Mouse (Mus musculus) lung, embryonic 15.5 days (tissue): ENCODE measurements around the gene Dkk3. TPM values are rescaled to one million over a fixed set of nuclear protein-coding genes. Genes with fewer than 3 reads are reported as not detected.

Experiments used
- ATAC-seq: fragments of 200-750 bp; cut with Nextera tagmentation; 2 replicates; pipeline ENCODE4 v1.8.0; 2017; ENCODE audit warnings: moderate number of reproducible peaks, borderline replicate concordance; ENCODE audit not compliant: low FRiP score, low TSS enrichment; ENCODE audit errors: extremely low read depth
- H3K27ac ChIP-seq: fragments of 300-500 bp; sonication (generic); 2 replicates; pipeline ENCODE4 v1.5.1; 2015; ENCODE audit warnings: moderate library complexity, mild to moderate bottlenecking, inconsistent platforms
- H3K27me3 ChIP-seq: fragments of 300-500 bp; sonication (generic); 2 replicates; pipeline ENCODE4 v1.6.1; 2015; ENCODE audit warnings: inconsistent platforms
- H3K36me3 ChIP-seq: fragments of 300-500 bp; sonication (generic); 2 replicates; pipeline ENCODE4 v1.6.1; 2015; ENCODE audit warnings: inconsistent platforms
- H3K4me1 ChIP-seq: fragments of 300-500 bp; sonication (generic); 2 replicates; pipeline ENCODE4 v1.6.1; 2015; ENCODE audit warnings: inconsistent platforms
- H3K4me2 ChIP-seq: fragments of 300-500 bp; sonication (generic); 2 replicates; pipeline ENCODE4 v1.6.1; 2015; ENCODE audit warnings: inconsistent platforms, mild to moderate bottlenecking, moderate library complexity
- H3K4me3 ChIP-seq: fragments of 300-500 bp; sonication (generic); 2 replicates; pipeline ENCODE4 v1.5.1; 2015; ENCODE audit warnings: mild to moderate bottlenecking, inconsistent platforms
- H3K9ac ChIP-seq: fragments of 300-500 bp; sonication (generic); 2 replicates; pipeline ENCODE4 v1.6.1; 2015; ENCODE audit warnings: inconsistent platforms
- H3K9me3 ChIP-seq: fragments of 300-500 bp; sonication (generic); 2 replicates; pipeline ENCODE4 v1.6.1; 2016; ENCODE audit warnings: inconsistent platforms
- WGBS: fragments of 180-500 bp; shearing (Covaris S2); methylation state at CpG from one replicate; pipeline ENCODE4 v1.1.7; 2015; 5-methylcytosine and 5-hydroxymethylcytosine counted together
- polyA plus RNA-seq: library from polyadenylated mRNA; unstranded; fragments of >200 nt; fragmentation: Nextera tagmentation; extraction: Ambion mirVana; gene quantifications from 2 replicates; pipeline ENCODE4 v1.2.1, GENCODE M21; 2015

Gene Dkk3
- polyA plus RNA-seq: 39.1 and 44.2 TPM in 2 replicates

GRCm38 (mm10) chr7:112158942-112159341, at the start of gene Dkk3:
TSS of gene Dkk3 (minus strand) at chr7:112159057.
- Histone ChIP-seq H3K27ac (peak within 1 kb of the TSS; percentile 79), H3K4me3 (peak within 1 kb of the TSS; percentile 53), H3K4me2 (peak within 1 kb of the TSS; percentile 68), H3K9ac (peak within 1 kb of the TSS; percentile 44), H3K36me3 (no peaks in the 10 kb centered on the region), H3K9me3 (no peaks in the 10 kb centered on the region), H3K4me1 (peaks cover 33% of the 10 kb centered on the region), H3K27me3 (peaks cover 6% of the 10 kb centered on the region)
- peak; percentile 40; the same call in 1 of the 2 replicates for ATAC-seq
- 3% methylated on average over 21 of the region's 21 CpGs for WGBS

DNA sequence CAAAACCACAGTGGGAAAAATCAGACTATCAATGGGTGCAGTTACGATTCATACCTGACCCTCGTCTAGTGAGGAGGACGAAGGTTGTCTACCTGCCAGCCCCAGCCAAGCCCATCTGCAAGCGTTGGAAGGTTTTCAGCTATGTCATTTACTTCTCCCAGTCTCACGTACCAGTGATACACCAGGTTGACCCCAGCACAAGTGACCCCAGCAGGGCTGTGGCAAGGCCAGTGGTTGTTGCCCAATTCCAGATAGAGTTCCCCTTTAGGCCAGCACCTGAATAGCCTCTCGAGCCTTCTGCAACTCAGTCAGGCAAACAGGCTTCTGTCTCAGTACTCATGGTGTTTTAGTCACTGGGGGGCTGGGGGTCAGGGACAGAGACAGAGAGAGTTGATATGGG, 48.9 kb upstream of the Dkk3 start:
- H3K27me3 ChIP-seq: no peaks in the 10 kb centered on the region
- no peak for ATAC-seq
- peaks cover 28% of the 10 kb centered on the region for H3K4me1 ChIP-seq
- H3K4me3 ChIP-seq: no peak overlapping the region
- no peak overlapping the region for H3K27ac ChIP-seq
- no peak overlapping the region for H3K9ac ChIP-seq
- WGBS: 91% methylated on average over 6 of the region's 6 CpGs
- H3K4me2 ChIP-seq: no peak overlapping the region
- no peaks in the 10 kb centered on the region for H3K9me3 ChIP-seq
- no peaks in the 10 kb centered on the region for H3K36me3 ChIP-seq

GRCm38 (mm10) chr7:112205513-112205912, 46.7 kb upstream of the Dkk3 start:
- WGBS: 91% methylated on average over 6 of the region's 6 CpGs
- Histone ChIP-seq H3K9ac (no peak overlapping the region), H3K27me3 (no peaks in the 10 kb centered on the region), H3K4me1 (peaks cover 22% of the 10 kb centered on the region), H3K36me3 (no peaks in the 10 kb centered on the region), H3K27ac (no peak overlapping the region), H3K4me3 (no peak overlapping the region), H3K4me2 (no peak overlapping the region), H3K9me3 (no peaks in the 10 kb centered on the region)
- ATAC-seq: no peak

DNA sequence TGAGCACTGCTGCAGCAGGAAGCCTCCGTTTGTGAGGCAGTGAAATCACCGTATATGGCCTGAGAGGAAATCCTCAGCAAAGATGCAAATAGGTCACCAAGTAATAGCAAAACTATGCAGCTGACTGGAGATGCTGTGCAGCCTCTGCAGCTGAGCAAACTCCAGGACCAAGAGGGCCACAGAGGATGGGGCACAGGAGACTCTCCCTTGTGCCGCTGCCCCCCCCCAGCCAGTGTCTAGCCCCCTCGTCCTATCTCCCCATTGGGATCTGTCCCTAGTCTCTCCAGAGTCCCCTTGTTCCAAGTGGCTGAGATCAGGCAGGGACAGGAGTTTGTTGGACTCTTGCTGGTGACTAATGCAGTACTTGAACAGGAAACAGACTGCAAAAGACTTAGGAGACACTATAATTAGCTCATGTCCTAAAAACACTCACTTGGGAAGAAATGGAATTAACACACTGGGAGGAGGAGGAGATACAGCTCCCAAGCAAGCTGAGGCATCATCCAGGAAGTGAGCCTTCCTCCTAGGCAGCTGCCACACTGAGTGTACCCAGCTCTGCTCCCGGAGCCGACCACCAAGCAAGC, 45.6 kb upstream of the Dkk3 start:
- Histone ChIP-seq H3K36me3 (no peaks in the 10 kb centered on the region), H3K9me3 (no peaks in the 10 kb centered on the region), H3K27me3 (no peaks in the 10 kb centered on the region), H3K4me1 (peaks cover 22% of the 10 kb centered on the region), H3K27ac (peak overlapping the region; percentile 49), H3K9ac (no peak overlapping the region), H3K4me3 (no peak overlapping the region), H3K4me2 (no peak overlapping the region)
- ATAC-seq: no peak
- 28% methylated on average over 6 of the region's 6 CpGs for WGBS

DNA sequence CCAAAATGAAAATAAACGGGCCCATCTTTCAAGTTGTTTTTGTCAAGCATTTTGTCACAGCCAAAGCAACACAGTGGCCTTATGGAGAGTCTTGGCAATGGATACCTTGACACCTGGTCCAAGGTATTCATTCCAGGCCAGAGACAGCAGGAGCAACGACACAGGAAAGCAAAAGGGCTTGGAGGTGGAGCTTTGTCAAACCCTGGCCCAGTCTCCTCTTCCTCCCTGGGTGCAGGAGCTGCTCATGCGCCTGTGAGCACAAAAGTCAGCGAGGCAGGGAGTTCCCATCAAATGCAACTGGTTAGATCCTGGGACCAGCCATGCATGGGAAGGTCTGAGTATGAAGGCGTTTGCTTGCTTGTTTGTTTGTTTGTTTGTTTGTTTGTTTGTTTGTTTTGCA, 45.1 kb upstream of the Dkk3 start:
- no peak overlapping the region for H3K4me2 ChIP-seq
- no peak overlapping the region for H3K9ac ChIP-seq
- H3K4me1 ChIP-seq: peaks cover 21% of the 10 kb centered on the region
- H3K4me3 ChIP-seq: no peak overlapping the region
- no peaks in the 10 kb centered on the region for H3K36me3 ChIP-seq
- no peak overlapping the region for H3K27ac ChIP-seq
- WGBS: 61% methylated on average over 5 of the region's 5 CpGs
- H3K9me3 ChIP-seq: no peaks in the 10 kb centered on the region
- ATAC-seq: no peak
- no peaks in the 10 kb centered on the region for H3K27me3 ChIP-seq

- H3K9me3 ChIP-seq: no peaks in the 10 kb centered on the region
- no peak overlapping the region for H3K4me2 ChIP-seq
- no peak for ATAC-seq
- no peaks in the 10 kb centered on the region for H3K36me3 ChIP-seq
- peaks cover 13% of the 10 kb centered on the region for H3K4me1 ChIP-seq
- H3K27ac ChIP-seq: no peak overlapping the region
- 80% methylated on average over 5 of the region's 5 CpGs for WGBS
- H3K27me3 ChIP-seq: no peaks in the 10 kb centered on the region
- no peak overlapping the region for H3K9ac ChIP-seq
- H3K4me3 ChIP-seq: no peak overlapping the region
These were observed 44.0 kb upstream of the Dkk3 start for GRCm38 (mm10) chr7:112202843-112203242.

DNA sequence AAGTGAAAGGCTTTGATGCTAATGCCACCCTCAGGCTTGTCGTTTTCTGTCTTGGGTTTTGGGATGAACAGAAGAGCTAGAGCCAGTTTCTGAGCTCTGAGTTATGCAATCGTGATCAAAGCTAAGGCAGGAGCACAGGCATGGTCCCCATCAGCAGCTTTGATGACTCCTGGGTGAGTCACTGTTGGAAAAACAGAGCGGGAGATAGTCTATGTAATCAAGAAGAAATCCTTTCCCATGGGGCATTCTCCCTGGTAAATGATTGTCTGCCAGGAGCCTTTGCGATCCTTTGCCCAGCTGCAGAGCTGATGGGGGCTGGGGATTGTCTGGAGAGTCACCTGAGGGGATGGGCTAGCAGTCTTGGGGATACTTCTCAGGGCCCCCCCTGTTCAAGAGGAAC, 43.3 kb upstream of the Dkk3 start:
- Histone ChIP-seq H3K27me3 (no peaks in the 10 kb centered on the region), H3K9ac (no peak overlapping the region), H3K27ac (no peak overlapping the region), H3K4me3 (no peak overlapping the region), H3K4me2 (no peak overlapping the region), H3K36me3 (no peaks in the 10 kb centered on the region), H3K9me3 (no peaks in the 10 kb centered on the region), H3K4me1 (peaks cover 13% of the 10 kb centered on the region)
- no peak for ATAC-seq
- WGBS: 41% methylated on average over 4 of the region's 4 CpGs

GRCm38 (mm10) chr7:112200761-112201160, 41.9 kb upstream of the Dkk3 start:
- H3K27ac ChIP-seq: no peak overlapping the region
- no peak overlapping the region for H3K9ac ChIP-seq
- peaks cover 13% of the 10 kb centered on the region for H3K4me1 ChIP-seq
- ATAC-seq: no peak
- H3K4me3 ChIP-seq: no peak overlapping the region
- H3K36me3 ChIP-seq: no peaks in the 10 kb centered on the region
- no peaks in the 10 kb centered on the region for H3K9me3 ChIP-seq
- H3K4me2 ChIP-seq: no peak overlapping the region
- H3K27me3 ChIP-seq: no peaks in the 10 kb centered on the region
- WGBS: 43% methylated on average over 4 of the region's 4 CpGs

GRCm38 (mm10) chr7:112199343-112199742, 40.5 kb upstream of the Dkk3 start:
- Histone ChIP-seq H3K4me2 (no peak overlapping the region), H3K27me3 (no peaks in the 10 kb centered on the region), H3K36me3 (no peaks in the 10 kb centered on the region), H3K9ac (no peak overlapping the region), H3K4me1 (peaks cover 5% of the 10 kb centered on the region), H3K27ac (no peak overlapping the region), H3K4me3 (no peak overlapping the region), H3K9me3 (no peaks in the 10 kb centered on the region)
- no peak for ATAC-seq
- 72% methylated on average over 3 of the region's 3 CpGs for WGBS

DNA sequence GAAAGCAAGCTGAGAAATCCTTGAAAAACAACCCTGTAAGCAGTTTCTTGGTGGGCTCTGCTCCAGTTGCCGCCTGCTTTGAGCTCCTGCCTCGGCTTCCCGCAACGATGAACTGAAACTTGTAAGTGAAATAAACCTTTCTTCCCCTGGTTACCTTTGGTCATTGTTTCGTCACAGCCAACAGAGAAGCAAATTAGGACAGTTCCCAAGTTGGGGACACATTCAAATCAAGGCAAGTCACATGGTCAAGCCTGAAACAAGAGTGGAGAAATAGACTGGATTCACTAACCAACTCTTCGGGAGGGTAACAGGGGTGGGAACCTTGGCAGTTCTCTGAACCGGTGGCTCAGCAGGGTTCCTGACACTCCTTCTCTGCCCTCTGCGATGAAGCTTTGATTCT, 38.6 kb upstream of the Dkk3 start:
- Histone ChIP-seq H3K27me3 (no peaks in the 10 kb centered on the region), H3K9ac (no peak overlapping the region), H3K4me3 (no peak overlapping the region), H3K4me1 (no peaks in the 10 kb centered on the region), H3K9me3 (no peaks in the 10 kb centered on the region), H3K27ac (no peak overlapping the region), H3K4me2 (no peak overlapping the region), H3K36me3 (no peaks in the 10 kb centered on the region)
- ATAC-seq: no peak
- 78% methylated on average over 8 of the region's 8 CpGs for WGBS

DNA sequence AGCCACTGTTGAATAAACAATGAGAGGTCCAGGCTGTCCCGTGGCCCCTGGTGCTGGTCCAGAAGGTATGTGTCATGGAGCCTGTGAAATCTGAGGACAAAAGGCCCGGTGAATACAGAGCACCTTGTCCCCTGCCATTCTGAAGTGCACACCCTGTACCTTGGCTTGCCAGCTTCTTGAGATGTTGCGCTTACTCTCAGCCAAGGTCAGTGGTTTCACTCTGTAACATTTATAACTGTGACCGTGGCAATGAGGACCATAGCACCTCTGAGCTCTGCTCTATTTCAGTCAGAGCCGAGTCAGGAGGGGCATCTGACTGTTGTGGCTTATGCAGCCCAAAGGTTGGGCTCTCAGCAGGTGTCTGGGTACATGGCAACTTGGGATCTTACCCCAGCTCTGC, 35.4 kb upstream of the Dkk3 start:
- no peaks in the 10 kb centered on the region for H3K9me3 ChIP-seq
- no peaks in the 10 kb centered on the region for H3K27me3 ChIP-seq
- no peak overlapping the region for H3K4me3 ChIP-seq
- H3K4me2 ChIP-seq: no peak overlapping the region
- no peak overlapping the region for H3K9ac ChIP-seq
- no peak for ATAC-seq
- no peaks in the 10 kb centered on the region for H3K4me1 ChIP-seq
- no peak overlapping the region for H3K27ac ChIP-seq
- no peaks in the 10 kb centered on the region for H3K36me3 ChIP-seq
- WGBS: 69% methylated on average over 5 of the region's 5 CpGs

DNA sequence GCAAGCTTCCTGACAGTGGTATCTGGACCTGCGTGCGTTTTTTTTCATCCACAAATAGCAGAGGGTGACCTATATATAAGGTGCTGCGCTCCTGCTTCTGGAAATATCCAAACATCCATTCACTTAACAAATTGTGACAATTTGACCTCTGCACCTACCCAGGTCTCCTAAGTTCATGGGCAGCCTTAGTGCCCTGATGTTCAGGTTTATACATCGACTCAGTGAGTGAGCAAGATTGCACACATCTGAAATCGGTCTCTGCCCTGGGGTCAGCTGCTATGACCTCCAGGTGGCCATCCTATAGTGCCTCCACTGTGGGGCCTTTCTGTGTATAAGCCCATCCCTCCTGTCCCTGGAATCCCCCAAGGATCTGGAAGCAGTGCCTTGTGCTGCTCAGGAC, 33.9 kb upstream of the Dkk3 start:
- Histone ChIP-seq H3K4me2 (no peak overlapping the region), H3K9ac (no peak overlapping the region), H3K9me3 (no peaks in the 10 kb centered on the region), H3K4me3 (no peak overlapping the region), H3K27me3 (no peaks in the 10 kb centered on the region), H3K27ac (no peak overlapping the region), H3K36me3 (no peaks in the 10 kb centered on the region), H3K4me1 (peaks cover 12% of the 10 kb centered on the region)
- 63% methylated on average over 5 of the region's 5 CpGs for WGBS
- ATAC-seq: no peak

DNA sequence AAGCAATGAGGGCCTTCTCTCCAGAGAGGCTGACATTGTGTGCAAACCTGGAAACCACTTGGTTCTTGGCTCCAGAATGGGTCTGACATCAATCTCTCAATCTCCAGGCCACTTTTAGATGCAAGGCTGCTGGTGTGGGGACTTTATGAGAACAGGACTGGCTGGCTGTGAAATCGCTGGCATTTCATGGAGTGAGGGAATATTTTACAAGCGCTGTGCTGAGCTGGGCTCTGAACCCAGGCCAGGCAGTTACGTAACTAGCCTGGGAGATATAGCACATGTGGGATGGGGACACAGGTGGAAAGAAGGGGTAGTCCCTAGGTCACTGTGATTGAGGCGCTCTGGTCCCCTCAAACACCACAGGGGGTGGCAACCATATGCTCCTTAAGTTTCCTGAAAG, 33.4 kb upstream of the Dkk3 start:
- 70% methylated on average over 4 of the region's 4 CpGs for WGBS
- no peak overlapping the region for H3K27ac ChIP-seq

More for the DNA sequence above, 33.4 kb upstream of the Dkk3 start:
- no peak for ATAC-seq
- no peaks in the 10 kb centered on the region for H3K9me3 ChIP-seq
- no peak overlapping the region for H3K4me2 ChIP-seq
- H3K4me1 ChIP-seq: peaks cover 16% of the 10 kb centered on the region
- H3K36me3 ChIP-seq: no peaks in the 10 kb centered on the region
- H3K9ac ChIP-seq: no peak overlapping the region
- no peaks in the 10 kb centered on the region for H3K27me3 ChIP-seq
- H3K4me3 ChIP-seq: no peak overlapping the region
